Mouse (Mus musculus) adrenal gland, postnatal 36 days (tissue): ENCODE measurements around the gene Spef1. TPM values are rescaled to one million over a fixed set of nuclear protein-coding genes. Genes with fewer than 3 reads are reported as not detected.
"Not testable (repeated sequence)": the region's sequence is repeated elsewhere in the genome, so short reads cannot be mapped to it uniquely, and the experiment has no call there.

ENCODE experiments used
- DNase-seq, 2 experiments: peaks; one replicate each; pipeline ENCODE4 v3.0.0; 2021; ENCODE audit warnings: mixed read lengths in 1 of 2
- long read RNA-seq, 2 experiments: library from polyadenylated mRNA; stranded (forward); transcript quantifications; one replicate each; pipeline ENCODE4 v2.0.0; 2021; ENCODE audit warnings: borderline sequencing depth in 2 of 2
- total RNA-seq, 2 experiments: library from RNA; stranded (reverse); gene quantifications; 2 replicates each; pipeline ENCODE4 v1.2.3; 2021

Spef1 gene
- 1 to 10 TPM; 4.9 to 6.1 TPM for total RNA-seq
- long read RNA-seq, experiment 1, partial matches to known transcripts: 1 of 2 reads
- long read RNA-seq, experiment 1, other reads (novel, unspliced or antisense): 1 of 2 reads
- long read RNA-seq, experiment 2, partial matches to known transcripts: 0 of 1 reads
- long read RNA-seq, experiment 2, other reads (novel, unspliced or antisense): 1 of 1 reads

DNA sequence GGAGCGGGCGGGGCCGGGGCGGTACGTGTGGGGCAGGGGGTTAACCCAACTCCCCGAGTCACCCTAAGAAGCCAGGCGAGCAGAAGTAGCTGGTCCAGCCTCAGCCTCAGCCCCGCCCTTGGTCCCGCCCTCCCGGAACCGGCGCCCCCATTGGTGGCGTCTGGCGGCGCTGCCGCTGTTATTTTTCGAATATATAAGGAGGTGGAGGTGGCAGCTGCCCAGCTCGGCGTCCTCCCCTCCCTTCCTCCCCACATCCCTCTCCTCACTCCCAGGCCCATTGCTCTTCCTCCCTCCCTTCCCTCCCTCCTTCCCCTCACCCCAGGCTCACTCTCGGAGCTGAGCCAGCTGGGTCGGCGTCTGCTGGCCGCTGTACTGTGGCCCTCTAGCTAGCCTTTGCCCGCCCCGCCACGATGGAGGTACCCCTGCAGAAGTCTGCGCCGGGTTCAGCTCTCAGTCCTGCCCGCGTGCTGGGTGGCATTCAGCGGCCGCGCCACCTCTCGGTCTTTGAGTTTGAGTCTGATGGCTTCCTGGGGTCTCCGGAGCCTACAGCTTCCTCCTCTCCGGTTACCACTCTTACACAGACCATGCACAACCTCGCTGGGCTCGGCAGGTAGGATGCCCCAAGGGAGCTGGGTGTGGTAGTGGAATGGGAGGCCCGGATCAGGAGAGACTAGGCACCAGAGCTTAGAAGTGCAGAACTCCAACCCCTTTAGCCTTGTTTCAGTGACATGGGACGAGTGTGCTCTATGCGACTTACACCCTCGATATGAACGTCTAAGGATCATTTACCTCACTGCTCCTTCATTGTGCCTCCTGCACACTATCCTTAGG is at the start of gene Spef1, which contains the start of gene Cdc25b:
Gene Spef1, minus strand, starts transcription at position 512 of the 831 bp plus-strand sequence.
Gene Cdc25b, plus strand, starts transcription at position 179 of the 831 bp plus-strand sequence.
- DNase-seq: peak; percentile 88 to 93

DNA sequence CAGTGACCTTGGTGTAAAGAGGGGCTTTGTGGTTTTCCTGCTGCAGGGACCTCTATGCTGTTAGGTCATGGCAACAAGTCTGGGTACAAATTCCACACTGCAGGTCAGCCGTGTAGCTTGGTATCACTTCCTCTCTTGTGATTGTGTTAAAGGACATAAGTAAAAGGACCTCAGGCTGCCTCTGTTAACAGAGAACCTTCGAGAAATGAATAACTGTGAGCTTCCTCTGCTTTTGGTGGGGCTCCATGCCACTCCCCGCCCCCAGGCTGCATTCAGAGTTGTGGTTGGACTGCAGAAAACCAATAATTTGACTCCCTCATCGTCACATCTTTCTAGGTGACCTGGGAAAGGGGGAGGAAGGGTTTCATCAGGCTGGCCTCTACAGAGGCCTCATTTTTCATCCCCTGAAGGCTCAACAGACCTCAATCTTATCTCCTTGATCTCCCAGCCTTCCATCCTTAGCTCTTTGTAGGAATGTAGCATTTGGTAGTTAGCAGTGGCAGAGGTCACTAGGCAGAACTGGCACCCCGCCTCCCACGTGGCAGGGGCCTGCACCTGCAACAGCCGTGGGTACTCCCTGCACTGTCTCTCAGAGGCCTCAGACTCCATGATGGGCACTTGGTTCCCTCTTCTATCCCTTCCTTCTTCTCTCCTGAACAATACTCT is 48.0 kb upstream of the Spef1 start:
- peak in 1 of 2 experiments; percentile 44 for DNase-seq

GRCm38 (mm10) chr2:131234127-131234650 is 47.1 kb upstream of the Spef1 start:
- DNase-seq: peak; percentile 45 to 56

- DNase-seq: peak; percentile 97 to 98
These were observed 46.4 kb upstream of the Spef1 start, which contains the start of gene Mavs for GRCm38 (mm10) chr2:131233307-131234126. Gene Mavs (plus strand): TSS chr2:131234063.

DNA sequence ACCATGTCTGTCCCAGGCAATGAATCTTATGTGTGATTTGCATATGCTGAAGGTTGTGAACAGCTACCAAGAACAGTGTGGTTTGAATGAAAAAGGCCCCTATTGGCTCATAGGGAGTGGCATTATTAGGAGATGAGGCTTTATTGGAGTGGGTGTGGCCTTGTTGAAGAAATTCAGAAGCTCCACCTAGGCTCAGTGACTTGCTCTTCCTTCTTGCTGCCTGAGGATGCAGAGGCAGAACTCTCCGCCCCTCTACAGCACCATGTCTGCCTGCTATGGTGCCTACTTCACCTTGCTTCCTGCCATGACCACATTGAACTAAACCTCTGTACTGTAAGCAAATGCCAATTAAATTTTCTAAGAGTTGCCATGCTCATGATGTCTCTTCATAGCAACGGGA is 45.5 kb upstream of the Spef1 start:
- DNase-seq: no peak

- DNase-seq: no peak
These were observed 40.2 kb upstream of the Spef1 start for GRCm38 (mm10) chr2:131227243-131227642.

DNA sequence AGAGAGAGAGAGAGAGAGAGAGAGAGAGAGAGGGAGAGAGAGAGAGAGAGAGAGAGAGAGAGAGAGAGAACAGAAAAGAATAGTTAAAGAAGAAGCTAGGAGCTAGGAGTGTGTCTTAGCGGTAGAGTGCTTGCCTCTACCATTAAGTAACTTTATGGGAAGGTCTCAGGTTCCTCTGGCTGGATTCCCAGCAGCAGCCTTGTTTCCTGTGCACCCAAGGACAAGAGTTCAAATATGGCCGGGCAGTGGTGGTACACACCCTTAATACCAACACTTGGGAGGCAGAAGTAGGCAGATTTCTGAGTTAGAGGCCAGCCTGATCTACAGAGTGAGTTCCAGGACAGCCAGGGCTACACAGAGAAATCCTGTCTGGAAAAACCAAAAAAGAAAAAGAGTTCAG is 39.6 kb upstream of the Spef1 start:
- DNase-seq: not testable (repeated sequence)

DNA sequence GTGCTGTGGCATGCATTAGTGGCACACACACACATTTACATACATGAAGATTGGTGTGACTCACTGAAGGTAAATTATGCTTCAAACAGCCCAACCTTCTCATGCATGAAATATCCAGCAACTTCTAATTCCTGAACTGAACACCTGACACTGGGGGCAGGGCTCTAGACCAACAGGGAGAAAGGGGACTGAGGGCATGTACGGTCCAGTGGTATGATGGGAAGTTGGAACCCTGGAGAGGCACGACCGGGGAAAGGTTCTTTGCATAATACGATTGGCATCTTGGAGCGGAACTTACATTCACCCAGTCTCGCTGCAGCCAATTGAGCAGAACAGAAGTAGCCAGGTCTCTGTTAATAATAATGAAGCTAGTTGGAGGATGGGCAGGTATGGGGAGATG is 38.1 kb upstream of the Spef1 start:
- no peak for DNase-seq

GRCm38 (mm10) chr2:131223569-131223968 is 36.5 kb upstream of the Spef1 start:
- DNase-seq: peak; percentile 32 to 42

GRCm38 (mm10) chr2:131222562-131222961 is 35.5 kb upstream of the Spef1 start:
- DNase-seq: no peak

- no peak for DNase-seq
These were observed 34.9 kb upstream of the Spef1 start for GRCm38 (mm10) chr2:131221853-131222515.

GRCm38 (mm10) chr2:131220030-131220429 is 32.9 kb upstream of the Spef1 start:
- DNase-seq: no peak

DNA sequence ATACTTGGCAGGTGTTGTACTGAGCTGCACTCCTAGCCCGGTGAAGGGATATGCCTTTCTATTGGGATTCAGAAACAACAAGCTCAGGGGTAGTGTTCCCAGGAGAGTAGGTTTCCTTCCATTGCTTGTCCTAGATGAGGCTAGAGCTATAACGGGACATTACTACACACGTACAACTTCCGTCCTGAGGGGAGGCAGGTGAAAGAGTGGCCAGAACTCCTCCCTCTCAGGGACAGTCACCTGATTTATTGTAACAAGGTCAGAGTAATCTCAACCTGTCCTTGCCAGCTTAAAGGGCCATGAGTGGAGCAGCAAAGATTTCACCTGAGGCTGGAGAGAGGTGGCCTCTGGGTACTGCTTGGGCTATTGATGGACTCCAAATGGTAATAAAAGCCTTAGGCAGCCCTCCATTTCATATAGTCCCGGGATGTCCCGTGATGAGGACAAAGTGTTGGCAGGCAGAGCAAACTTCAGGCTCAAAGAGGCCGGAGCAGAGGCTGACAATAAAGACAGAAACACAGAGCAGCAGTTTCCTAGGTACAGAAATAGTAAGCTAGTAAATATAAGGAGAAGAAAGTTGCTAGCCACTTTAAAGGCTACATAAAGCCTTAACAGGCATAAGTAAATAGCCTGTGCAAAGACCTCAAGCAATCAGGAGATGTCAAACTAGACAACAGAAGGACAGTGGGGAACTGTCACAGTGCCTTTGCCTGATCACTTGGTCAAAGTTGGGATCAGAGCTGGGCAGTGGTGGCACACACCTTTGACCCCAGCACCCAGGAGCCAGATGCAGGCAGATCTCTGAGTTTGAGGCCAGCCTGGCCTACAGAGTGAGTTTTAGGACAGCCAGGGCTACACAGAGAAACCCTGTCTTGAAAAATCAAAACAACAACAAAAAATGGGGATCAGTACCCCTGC is 29.1 kb upstream of the Spef1 start:
- peak; percentile 29 to 32 for DNase-seq

DNA sequence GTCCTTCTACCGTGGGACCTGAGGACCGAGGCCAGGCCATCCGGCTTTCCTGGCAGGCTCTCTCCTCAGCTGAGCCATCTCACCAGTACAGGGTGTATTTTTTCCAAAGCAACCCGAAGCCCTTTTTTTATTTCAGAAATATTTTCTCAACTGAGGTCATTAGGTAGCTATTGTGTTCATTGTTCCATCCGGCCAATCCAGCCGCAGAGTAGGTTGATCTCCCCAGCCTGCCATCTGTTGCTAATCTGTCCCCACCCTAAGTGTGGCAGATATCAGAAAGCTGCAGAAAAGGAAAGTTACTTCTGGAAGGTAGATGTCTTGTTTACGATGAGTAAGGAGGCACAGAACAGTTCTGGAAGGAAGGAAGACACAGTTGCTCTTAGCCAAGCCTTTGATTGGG is 26.7 kb upstream of the Spef1 start:
- DNase-seq: no peak

GRCm38 (mm10) chr2:131211026-131211615 is 24.0 kb upstream of the Spef1 start:
- peak; percentile 33 to 48 for DNase-seq

DNA sequence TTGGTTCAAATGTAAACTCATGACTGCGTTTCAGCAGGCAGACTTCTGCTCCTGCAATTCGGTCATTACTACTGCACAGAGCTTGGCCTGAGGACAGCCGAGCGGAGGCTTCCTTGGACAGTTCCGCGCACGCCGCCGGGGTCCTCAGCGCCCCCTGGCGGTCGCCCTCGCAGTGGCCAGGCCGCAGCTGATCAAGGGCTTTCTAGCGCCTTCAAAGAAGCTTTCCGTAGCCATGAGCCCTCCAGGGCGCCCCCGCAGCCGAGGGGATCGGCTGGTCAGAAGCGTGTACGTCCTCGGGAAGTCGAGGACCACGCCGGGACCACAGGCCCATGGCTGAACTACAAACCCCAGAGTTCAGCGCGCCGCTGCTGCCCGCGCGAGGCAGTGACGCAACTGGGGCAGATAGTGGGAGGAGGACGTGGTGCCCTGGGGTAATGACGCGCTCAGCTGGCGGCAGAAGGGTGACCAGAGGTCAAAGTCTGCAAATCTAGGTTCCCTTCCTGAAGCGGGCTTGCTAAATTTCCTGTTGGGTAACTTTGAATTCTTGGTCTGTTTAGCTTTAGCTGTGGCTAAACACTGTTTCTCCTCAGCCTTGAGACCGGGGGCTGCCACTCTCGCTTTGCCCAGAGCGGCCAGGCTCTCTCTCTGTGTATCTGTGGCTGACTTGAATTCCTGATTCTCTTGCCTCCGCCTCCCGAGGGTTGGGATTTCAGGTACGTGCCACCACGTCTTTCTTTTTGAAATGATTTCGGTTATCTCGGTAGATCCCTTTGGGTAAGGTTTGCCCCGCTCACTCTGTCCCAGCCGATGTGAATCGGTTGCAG is 23.1 kb upstream of the Spef1 start:
- peak; percentile 97 for DNase-seq

- DNase-seq: no peak
These were observed 22.2 kb upstream of the Spef1 start for GRCm38 (mm10) chr2:131209125-131209795.

DNA sequence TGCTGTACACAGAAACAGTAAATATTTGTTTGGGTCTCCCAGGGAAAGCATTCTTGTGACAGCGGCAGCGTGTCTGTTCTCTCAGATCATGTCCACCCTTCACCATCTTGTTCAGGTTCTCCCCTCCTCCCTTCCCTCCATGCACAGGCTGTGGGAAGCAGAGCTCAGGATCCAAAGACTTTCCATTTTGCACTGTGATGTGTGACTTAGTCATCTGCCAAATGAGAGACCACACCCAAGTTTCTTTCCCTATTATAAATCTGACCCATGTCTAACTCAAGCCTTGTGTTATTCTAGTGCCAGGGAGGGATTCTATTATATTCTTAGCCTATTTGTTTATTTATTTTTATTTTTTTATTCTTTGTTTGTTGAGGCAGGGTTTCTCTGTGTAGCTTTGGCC is 21.3 kb upstream of the Spef1 start:
- DNase-seq: no peak
